Mouse (Mus musculus) intestine, embryonic 15.5 days (tissue): ENCODE measurements around the gene Rdh9. TPM values are rescaled to one million over a fixed set of nuclear protein-coding genes. Genes with fewer than 3 reads are reported as not detected.
"Not testable (repeated sequence)": the region's sequence is repeated elsewhere in the genome, so short reads cannot be mapped to it uniquely, and the experiment has no call there.

ENCODE experiments used
- ATAC-seq: fragments of 200-750 bp; cut with Nextera tagmentation; 2 replicates; pipeline ENCODE4 v1.8.0; 2017; ENCODE audit warnings: moderate TSS enrichment, moderate library complexity
- H3K27ac ChIP-seq: fragments of 300-500 bp; sonication (generic); 2 replicates; pipeline ENCODE4 v1.5.1; 2015; ENCODE audit warnings: mild to moderate bottlenecking, inconsistent platforms
- H3K27me3 ChIP-seq: fragments of 300-500 bp; sonication (generic); replicated peaks from 2 replicates; pipeline ENCODE4 v1.6.1; 2015; ENCODE audit warnings: inconsistent platforms
- H3K36me3 ChIP-seq: fragments of 300-500 bp; sonication (generic); 2 replicates; pipeline ENCODE4 v1.6.1; 2015; ENCODE audit warnings: inconsistent platforms
- H3K4me1 ChIP-seq: fragments of 300-500 bp; sonication (generic); replicated peaks from 2 replicates; pipeline ENCODE4 v1.6.1; 2015; ENCODE audit warnings: inconsistent platforms
- H3K4me2 ChIP-seq: fragments of 300-500 bp; sonication (generic); replicated peaks from 2 replicates; pipeline ENCODE4 v1.6.1; 2015; ENCODE audit warnings: mild to moderate bottlenecking, inconsistent platforms
- H3K4me3 ChIP-seq: fragments of 300-500 bp; sonication (generic); replicated peaks from 2 replicates; pipeline ENCODE4 v1.5.1; 2015; ENCODE audit warnings: inconsistent platforms
- H3K9ac ChIP-seq: fragments of 300-500 bp; sonication (generic); 2 replicates; pipeline ENCODE4 v1.6.1; 2015; ENCODE audit warnings: inconsistent platforms
- H3K9me3 ChIP-seq: fragments of 300-500 bp; sonication (generic); 2 replicates; pipeline ENCODE4 v1.6.1; 2016; ENCODE audit warnings: inconsistent platforms
- WGBS: fragments of 180-500 bp; shearing (Covaris S2); methylation state at CpG from one replicate; pipeline ENCODE4 v1.1.7; 2015; 5-methylcytosine and 5-hydroxymethylcytosine counted together
- polyA plus RNA-seq: library from polyadenylated mRNA; unstranded; fragments of >200 nt; fragmentation: Nextera tagmentation; extraction: Ambion mirVana; gene quantifications from 2 replicates; pipeline ENCODE4 v1.2.1, GENCODE M21; 2015

Rdh9 gene
- polyA plus RNA-seq, 1 experiment from 2014 or later: 0.13 TPM

- Histone ChIP-seq H3K36me3 (peaks cover 49% of the 10 kb centered on the region), H3K4me3 (no peak overlapping the region), H3K27me3 (no peaks in the 10 kb centered on the region), H3K9me3 (no peaks in the 10 kb centered on the region), H3K4me2 (no peak overlapping the region), H3K27ac (no peak overlapping the region), H3K4me1 (peaks cover 14% of the 10 kb centered on the region), H3K9ac (no peak overlapping the region)
- no peak for ATAC-seq
- 65% methylated on average over 5 of the region's 5 CpGs for WGBS
Measured at GRCm38 (mm10) chr10:127744661-127745060, 31.5 kb upstream of the Rdh9 start.

GRCm38 (mm10) chr10:127745886-127746285 is 30.3 kb upstream of the Rdh9 start:
- 72% methylated on average over 5 of the region's 5 CpGs for WGBS
- Histone ChIP-seq H3K27me3 (no peaks in the 10 kb centered on the region), H3K9ac (no peak overlapping the region), H3K4me1 (peaks cover 9% of the 10 kb centered on the region), H3K4me2 (no peak overlapping the region), H3K27ac (no peak overlapping the region), H3K36me3 (peaks cover 49% of the 10 kb centered on the region), H3K4me3 (no peak overlapping the region), H3K9me3 (no peaks in the 10 kb centered on the region)
- no peak for ATAC-seq

GRCm38 (mm10) chr10:127747254-127747653 is 28.9 kb upstream of the Rdh9 start:
- ATAC-seq: no peak
- no peak overlapping the region for H3K4me2 ChIP-seq
- no peak overlapping the region for H3K27ac ChIP-seq
- 90% methylated on average over 8 of the region's 8 CpGs for WGBS
- no peak overlapping the region for H3K9ac ChIP-seq
- H3K9me3 ChIP-seq: no peaks in the 10 kb centered on the region
- peaks cover 39% of the 10 kb centered on the region for H3K36me3 ChIP-seq
- H3K4me3 ChIP-seq: no peak overlapping the region
- H3K27me3 ChIP-seq: no peaks in the 10 kb centered on the region
- peaks cover 9% of the 10 kb centered on the region for H3K4me1 ChIP-seq

GRCm38 (mm10) chr10:127748847-127749612 is 27.2 kb upstream of the Rdh9 start:
- ATAC-seq: peak; percentile 45; the same call in 1 of the 2 replicates
- 9% methylated on average over 8 of the region's 8 CpGs for WGBS
- H3K4me3 ChIP-seq: no peak overlapping the region

GRCm38 (mm10) chr10:127750136-127750777 is 25.9 kb upstream of the Rdh9 start:
- H3K27me3 ChIP-seq: no peaks in the 10 kb centered on the region
- H3K4me1 ChIP-seq: peaks cover 9% of the 10 kb centered on the region
- no peak for ATAC-seq
- 55% methylated on average over 24 of the region's 24 CpGs for WGBS
- 0 out of 2 replicates have a peak overlapping the region, but pooled peaks have one; percentile 4 for H3K4me3 ChIP-seq
- H3K36me3 ChIP-seq: peaks cover 11% of the 10 kb centered on the region; the same call in 1 of the 2 replicates
- H3K9ac ChIP-seq: no peak overlapping the region
- H3K27ac ChIP-seq: no peak overlapping the region
- H3K4me2 ChIP-seq: peak overlapping the region; percentile 43
- no peaks in the 10 kb centered on the region for H3K9me3 ChIP-seq

More at GRCm38 (mm10) chr10:127748847-127749612, 27.2 kb upstream of the Rdh9 start:
- Histone ChIP-seq H3K27me3 (no peaks in the 10 kb centered on the region), H3K4me2 (peak overlapping the region; percentile 30), H3K9me3 (no peaks in the 10 kb centered on the region), H3K36me3 (peaks cover 22% of the 10 kb centered on the region), H3K4me1 (peaks cover 9% of the 10 kb centered on the region), H3K27ac (no peak overlapping the region), H3K9ac (no peak overlapping the region)

GRCm38 (mm10) chr10:127751548-127751947 is 24.6 kb upstream of the Rdh9 start, which contains the start of gene Gpr182:
Gpr182 (minus strand) TSS chr10:127751732.
- Histone ChIP-seq H3K27ac (no peak within 1 kb of the TSS), H3K9me3 (no peaks in the 10 kb centered on the region), H3K36me3 (peaks cover 3% of the 10 kb centered on the region; the same call in 1 of the 2 replicates), H3K4me1 (peaks cover 16% of the 10 kb centered on the region), H3K9ac (no peak within 1 kb of the TSS), H3K27me3 (no peaks in the 10 kb centered on the region), H3K4me2 (no peak within 1 kb of the TSS), H3K4me3 (no peak within 1 kb of the TSS)
- 38% methylated on average over 8 of the region's 8 CpGs for WGBS
- no peak for ATAC-seq

GRCm38 (mm10) chr10:127754566-127755166 is 21.5 kb upstream of the Rdh9 start:
- 67% methylated on average over 6 of the region's 6 CpGs for WGBS
- H3K4me3 ChIP-seq: no peak overlapping the region
- H3K9ac ChIP-seq: no peak overlapping the region
- H3K36me3 ChIP-seq: no peaks in the 10 kb centered on the region
- no peaks in the 10 kb centered on the region for H3K27me3 ChIP-seq
- peaks cover 7% of the 10 kb centered on the region; the same call in 1 of the 2 replicates for H3K4me1 ChIP-seq
- no peak overlapping the region for H3K4me2 ChIP-seq
- H3K9me3 ChIP-seq: no peaks in the 10 kb centered on the region
- ATAC-seq: no peak
- no peak overlapping the region for H3K27ac ChIP-seq

- WGBS: 65% methylated on average over 3 of the region's 3 CpGs
- Histone ChIP-seq H3K4me3 (no peak overlapping the region), H3K27ac (no peak overlapping the region), H3K9ac (no peak overlapping the region), H3K4me1 (peaks cover 7% of the 10 kb centered on the region; the same call in 1 of the 2 replicates), H3K27me3 (no peaks in the 10 kb centered on the region), H3K4me2 (no peak overlapping the region), H3K9me3 (no peaks in the 10 kb centered on the region), H3K36me3 (no peaks in the 10 kb centered on the region)
- no peak for ATAC-seq
Measured at GRCm38 (mm10) chr10:127755246-127755645, 20.9 kb upstream of the Rdh9 start.

GRCm38 (mm10) chr10:127755770-127756468 is 20.3 kb upstream of the Rdh9 start:
- H3K9me3 ChIP-seq: no peaks in the 10 kb centered on the region
- H3K4me2 ChIP-seq: peak overlapping the region; percentile 54
- H3K9ac ChIP-seq: peak overlapping the region; percentile 34; the same call in 1 of the 2 replicates
- H3K27ac ChIP-seq: peak overlapping the region; percentile 13; the same call in 1 of the 2 replicates
- peak overlapping the region; percentile 7 for H3K4me3 ChIP-seq
- 20% methylated on average over 18 of the region's 18 CpGs for WGBS
- H3K27me3 ChIP-seq: no peaks in the 10 kb centered on the region
- H3K36me3 ChIP-seq: no peaks in the 10 kb centered on the region
- peak; percentile 60 for ATAC-seq
- H3K4me1 ChIP-seq: peaks cover 7% of the 10 kb centered on the region; the same call in 1 of the 2 replicates

- 60% methylated on average over 9 of the region's 9 CpGs for WGBS
- no peaks in the 10 kb centered on the region for H3K27me3 ChIP-seq
- H3K4me3 ChIP-seq: no peak within 1 kb of the TSS
- no peak within 1 kb of the TSS for H3K27ac ChIP-seq
- no peaks in the 10 kb centered on the region for H3K9me3 ChIP-seq
- no peaks in the 10 kb centered on the region for H3K36me3 ChIP-seq
- no peak within 1 kb of the TSS for H3K4me2 ChIP-seq
- ATAC-seq: no peak
- H3K9ac ChIP-seq: no peak within 1 kb of the TSS
- peaks cover 12% of the 10 kb centered on the region; the same call in 1 of the 2 replicates for H3K4me1 ChIP-seq
Measured at GRCm38 (mm10) chr10:127759181-127760110, 16.7 kb upstream of the Rdh9 start, which contains the start of the genes Rdh1 and Rdh16f1. Rdh1 (plus strand) TSS chr10:127759721. Rdh16f1 (plus strand) TSS chr10:127759787.

- not testable (repeated sequence) for H3K4me1 ChIP-seq, H3K27me3 ChIP-seq, H3K9ac ChIP-seq, H3K27ac ChIP-seq, H3K4me3 ChIP-seq, ATAC-seq, H3K36me3 ChIP-seq, H3K4me2 ChIP-seq, H3K9me3 ChIP-seq
- WGBS: 87% methylated on average over 10 of the region's 10 CpGs
Measured at GRCm38 (mm10) chr10:127762926-127763325, 13.3 kb upstream of the Rdh9 start.
